ENCODE assay signal across 32 mouse cellular contexts in genomic region chr9:65447951-65448350, GRCm38 (mm10). TPM values are rescaled to one million over a fixed set of nuclear protein-coding genes. Genes with fewer than 3 reads are reported as not detected.
"Had no signal": no experiment of that assay in that cellular context is flagged by ENCODE, and none has a peak within 500 bp of the region (broad histone marks: within the 10 kb centered on the region; RNA-seq: fewer than 3 reads in every experiment).

No protein-coding gene starts in this region.

- H3K4me3 ChIP-seq: embryonic facial prominence, embryonic 10.5 days; embryonic facial prominence, embryonic 12.5 days; embryonic facial prominence, embryonic 13.5 days; embryonic facial prominence, embryonic 15.5 days; erythroblast, embryonic 14.5 days; forebrain, embryonic 10.5 days; forebrain, embryonic 12.5 days; forebrain, embryonic 13.5 days; forebrain, embryonic 15.5 days; gastrocnemius, adult 2 months; heart, adult 2 months had no signal

- H3K27ac ChIP-seq: embryonic facial prominence, embryonic 10.5 days; embryonic facial prominence, embryonic 12.5 days; embryonic facial prominence, embryonic 13.5 days; embryonic facial prominence, embryonic 15.5 days; forebrain, embryonic 10.5 days; forebrain, embryonic 12.5 days; forebrain, embryonic 13.5 days; forebrain, embryonic 15.5 days; gastrocnemius, adult 2 months; heart, adult 2 months had no signal

- H3K9me3 ChIP-seq: embryonic facial prominence, embryonic 12.5 days; embryonic facial prominence, embryonic 13.5 days; embryonic facial prominence, embryonic 15.5 days; forebrain, embryonic 10.5 days; forebrain, embryonic 12.5 days; forebrain, embryonic 13.5 days; forebrain, embryonic 15.5 days had no signal

- H3K27me3 ChIP-seq: embryonic facial prominence, embryonic 12.5 days; embryonic facial prominence, embryonic 13.5 days; embryonic facial prominence, embryonic 15.5 days; forebrain, embryonic 12.5 days; forebrain, embryonic 13.5 days; forebrain, embryonic 15.5 days had no signal

- H3K4me1 ChIP-seq: embryonic facial prominence, embryonic 10.5 days; embryonic facial prominence, embryonic 12.5 days; embryonic facial prominence, embryonic 13.5 days; embryonic facial prominence, embryonic 15.5 days; forebrain, embryonic 10.5 days; forebrain, embryonic 12.5 days; forebrain, embryonic 13.5 days; forebrain, embryonic 15.5 days had no signal

- DNase-seq: cerebellum, adult 9-11 months; cerebellum, postnatal 10 days; cerebellum, postnatal 14 days; cerebellum, postnatal 25 days; cerebellum, postnatal 36 days; embryo, embryonic 11 days; forebrain, postnatal 0 days; gastrocnemius, adult 2 months; gastrocnemius, postnatal 10 days; gastrocnemius, postnatal 14 days; gastrocnemius, postnatal 25 days; gastrocnemius, postnatal 36 days; heart, adult 11 months; heart, adult 18-20 months; heart, adult 2 months had no signal

RNA-seq across cellular contexts. Expression of gene Slc51b, which starts 25.2 kb away (rescaled TPM):
- polyA plus RNA-seq: cortical plate, adult 2 months; embryonic facial prominence, embryonic 10.5 days; embryonic facial prominence, embryonic 11.5 days; embryonic facial prominence, embryonic 12.5 days; embryonic facial prominence, embryonic 13.5 days; embryonic facial prominence, embryonic 14.5 days; embryonic facial prominence, embryonic 15.5 days; erythroblast, embryonic 14.5 days; forebrain, embryonic 10.5 days; forebrain, embryonic 11.5 days; forebrain, embryonic 12.5 days; forebrain, embryonic 13.5 days; forebrain, embryonic 14.5 days; forebrain, embryonic 15.5 days; forebrain, embryonic 16.5 days; forebrain, postnatal 0 days; frontal cortex, adult 2 months; gonadal fat pad, adult 2 months; heart, adult 2 months had no signal

RNA-seq across cellular contexts. Expression of gene Kbtbd13, which starts 56.5 kb away (rescaled TPM):
- polyA plus RNA-seq: erythroblast, embryonic 14.5 days had no signal
